Mouse (Mus musculus): Measurements from ENCODE around the gene Perp.

The Perp gene

DNA sequence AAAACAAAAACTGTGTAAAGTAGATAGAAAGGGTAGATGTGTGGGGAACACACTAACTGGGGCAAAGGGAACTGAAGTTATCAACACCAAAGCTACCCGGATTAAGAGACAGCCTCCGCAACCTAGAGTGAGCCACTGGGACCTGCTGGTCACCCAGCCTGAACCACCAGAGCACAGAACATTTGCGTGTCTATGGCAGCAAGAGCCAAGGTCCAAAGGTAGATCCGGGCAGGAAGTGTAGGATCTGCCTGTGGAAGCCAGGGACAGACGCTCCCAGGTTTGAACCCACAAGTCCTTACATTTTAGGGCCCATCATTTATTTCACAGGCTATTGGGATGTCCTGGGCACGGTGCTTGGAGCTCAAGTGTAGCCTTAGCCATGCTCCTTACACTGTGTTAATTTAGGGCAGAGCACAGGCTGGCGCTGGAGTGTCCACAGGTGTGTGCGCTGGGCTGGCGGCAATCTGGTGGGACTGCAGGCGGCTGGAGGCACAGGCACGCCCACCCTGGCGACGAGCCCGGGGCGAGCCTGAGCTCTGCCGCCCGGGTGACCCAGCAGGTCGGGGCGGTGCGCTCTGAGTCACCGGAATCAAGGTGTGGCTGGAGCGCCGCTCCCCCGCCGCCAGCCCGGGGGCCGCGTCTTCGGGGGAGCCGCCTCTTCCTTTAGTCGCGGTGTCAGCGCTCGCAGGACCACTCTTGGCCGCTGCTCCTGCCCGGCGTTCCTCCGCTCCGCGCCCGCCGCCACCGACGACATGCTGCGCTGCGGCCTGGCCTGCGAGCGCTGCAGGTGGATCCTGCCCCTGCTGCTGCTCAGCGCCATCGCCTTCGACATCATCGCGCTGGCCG, at the start of gene Perp:
Gene Perp, plus strand, starts transcription at position 580 of the 846 bp plus-strand sequence.
- DNase-seq (ENCODE audit: low read depth, low spot score): no peak

DNA sequence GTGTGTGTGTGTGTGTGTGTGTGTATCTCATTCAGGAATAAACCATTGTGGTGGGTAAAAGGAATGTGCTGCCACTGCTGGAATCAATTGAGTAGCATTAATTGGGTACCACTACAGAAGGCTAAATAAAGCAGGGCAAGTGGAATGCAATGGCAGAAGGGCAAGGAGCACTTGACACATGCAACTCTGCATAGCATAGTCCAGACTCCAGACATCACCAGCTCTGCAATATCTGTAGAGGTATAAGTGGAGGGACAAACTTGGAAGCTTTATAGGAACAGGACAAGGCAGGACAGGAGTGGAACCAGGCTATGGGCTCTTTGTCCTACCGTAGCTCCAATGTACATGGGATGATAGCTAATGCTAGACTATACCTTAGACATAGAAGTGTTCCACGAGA, 33.1 kb upstream of the Perp start:
- no peak for DNase-seq (ENCODE audit: low read depth, low spot score)

DNA sequence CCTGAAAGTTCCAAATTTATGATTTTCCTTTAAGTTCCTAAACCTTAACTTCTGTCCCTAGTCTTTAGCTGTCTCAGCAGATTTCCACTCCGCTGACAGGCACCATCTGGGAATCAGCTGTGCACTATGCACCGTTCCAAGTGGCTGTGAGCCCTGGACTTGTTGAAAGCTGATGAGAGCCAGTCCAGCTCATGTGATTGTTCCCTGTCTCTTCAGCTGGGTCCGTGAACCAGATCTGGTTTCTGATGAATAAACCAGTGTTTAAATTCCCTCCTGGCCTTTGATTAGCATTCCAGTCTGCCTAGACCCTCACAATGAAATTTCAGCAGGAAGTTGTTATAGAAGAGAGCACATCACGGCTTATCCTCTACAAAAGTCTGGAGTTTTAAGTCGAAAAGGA, 28.3 kb upstream of the Perp start:
- DNase-seq (ENCODE audit: low read depth, low spot score): peak; percentile 6

DNA sequence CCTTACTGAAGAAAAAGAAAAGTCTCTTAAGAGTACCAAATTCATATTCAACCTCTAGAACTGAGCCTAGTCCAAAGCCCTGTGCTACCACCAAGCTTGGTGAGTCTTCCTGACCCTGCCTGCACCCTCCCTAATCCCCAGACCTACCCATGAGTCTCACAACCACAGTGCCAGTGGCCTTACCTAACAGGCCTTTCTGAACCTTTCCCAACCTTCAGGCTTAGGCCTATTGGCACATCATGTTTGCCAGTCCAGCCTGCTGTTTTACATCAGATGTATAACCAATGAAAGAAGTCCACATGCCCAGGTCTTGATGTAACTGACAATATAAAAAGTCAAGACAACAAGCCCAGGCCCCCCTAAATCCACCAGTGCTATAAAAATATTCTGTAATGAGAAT, 19.7 kb upstream of the Perp start:
- DNase-seq (ENCODE audit: low read depth, low spot score): no peak

DNA sequence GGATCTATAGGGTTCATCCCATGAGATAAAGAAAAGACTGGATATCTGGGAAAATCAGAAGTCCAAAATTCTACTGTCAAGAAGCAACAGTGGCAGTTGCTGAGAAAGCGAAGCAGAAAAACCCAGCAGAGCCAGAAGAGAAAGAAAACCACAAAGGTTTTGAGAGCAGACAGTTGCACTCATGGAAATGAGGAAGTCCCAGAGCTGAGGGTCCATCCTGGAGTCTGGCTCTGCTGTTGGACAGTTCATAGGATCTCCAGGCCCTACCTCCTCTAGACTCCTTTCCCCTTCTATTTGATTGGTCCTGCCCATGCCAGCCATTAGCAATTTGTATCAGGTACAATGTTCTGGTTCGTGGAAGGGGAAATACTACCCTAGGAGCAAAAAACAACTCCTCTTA, 18.7 kb upstream of the Perp start:
- DNase-seq (ENCODE audit: low read depth, low spot score): no peak

DNA sequence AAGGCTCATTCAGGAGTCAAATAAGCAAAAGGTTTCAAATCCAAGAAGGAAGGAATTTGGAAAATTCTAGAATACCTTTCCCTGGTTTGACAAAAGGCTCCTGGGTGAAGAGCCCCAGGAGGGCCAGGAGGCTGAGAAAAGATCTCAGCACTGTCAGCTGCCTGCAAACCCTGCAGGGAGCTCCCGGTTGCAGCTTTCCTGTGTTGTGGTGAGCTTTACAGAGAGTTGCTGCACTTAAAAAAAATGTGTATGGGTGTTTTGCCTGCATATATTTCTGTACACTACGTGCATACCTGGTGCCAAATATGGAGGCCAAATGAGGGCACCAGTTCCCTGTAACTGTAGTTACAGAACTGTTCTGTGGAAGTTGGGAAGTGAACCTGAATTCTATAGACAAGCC, 16.9 kb upstream of the Perp start:
- DNase-seq (ENCODE audit: low read depth, low spot score): no peak

DNA sequence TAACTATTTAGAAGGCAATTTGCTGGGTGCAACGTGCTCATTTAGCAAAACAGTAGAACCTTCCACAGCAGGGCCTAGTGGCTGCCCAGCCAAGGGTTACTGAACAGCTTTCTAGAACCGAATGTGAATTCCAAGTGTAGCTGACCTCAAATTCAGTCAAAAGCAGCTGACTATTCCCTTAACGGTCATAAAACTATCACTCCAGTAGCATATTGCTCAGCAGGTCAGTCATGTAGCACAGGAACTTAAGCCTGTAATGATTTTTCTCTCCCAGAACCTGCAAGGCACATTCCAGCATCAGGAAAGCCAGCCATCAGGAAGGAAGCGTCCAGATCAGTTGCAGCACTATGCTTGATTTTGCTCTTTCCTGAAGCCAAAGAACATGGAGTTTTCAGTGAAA, 14.5 kb upstream of the Perp start:
- DNase-seq (ENCODE audit: low read depth, low spot score): no peak

DNA sequence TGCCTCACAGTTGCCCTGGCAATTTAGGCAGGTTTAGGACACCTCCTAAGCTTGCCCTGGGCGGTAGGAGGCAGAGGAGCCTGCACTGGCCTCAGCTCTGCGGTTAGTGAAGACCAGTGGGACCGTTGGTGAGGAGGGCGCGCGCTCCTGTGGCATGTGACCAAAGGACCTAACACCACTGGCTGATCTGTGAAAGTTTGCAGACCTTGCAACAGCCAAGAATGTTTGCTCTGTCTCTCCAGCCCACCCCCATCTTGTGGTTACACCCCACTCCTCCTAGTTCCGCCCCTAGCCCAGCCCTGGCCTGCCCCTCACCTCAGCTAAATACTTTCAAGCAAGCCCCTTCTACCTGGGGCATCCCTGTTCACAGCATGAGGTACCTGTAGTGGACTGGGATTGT, 13.0 kb upstream of the Perp start:
- DNase-seq (ENCODE audit: low read depth, low spot score): no peak

DNA sequence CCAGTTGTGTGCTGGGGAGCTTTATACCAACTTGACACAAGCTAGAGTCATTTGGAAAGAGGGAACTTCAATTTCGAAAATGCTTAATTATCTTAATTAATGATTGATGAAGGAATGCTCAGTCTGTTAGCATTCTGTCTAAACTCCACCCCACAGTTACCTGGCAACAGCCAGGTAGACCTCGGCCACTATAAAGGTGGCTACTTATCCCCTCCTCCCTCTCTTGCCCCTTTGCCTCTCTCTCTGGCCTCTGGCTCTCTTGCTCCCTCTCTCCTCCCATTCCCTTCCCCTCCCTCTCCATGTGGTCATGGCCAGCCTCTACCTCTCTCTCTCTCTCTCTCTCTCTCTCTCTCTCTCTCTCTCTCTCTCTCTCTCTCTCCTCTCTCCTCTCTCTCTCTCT, 10.4 kb upstream of the Perp start:
- no peak for DNase-seq (ENCODE audit: low read depth, low spot score)

DNA sequence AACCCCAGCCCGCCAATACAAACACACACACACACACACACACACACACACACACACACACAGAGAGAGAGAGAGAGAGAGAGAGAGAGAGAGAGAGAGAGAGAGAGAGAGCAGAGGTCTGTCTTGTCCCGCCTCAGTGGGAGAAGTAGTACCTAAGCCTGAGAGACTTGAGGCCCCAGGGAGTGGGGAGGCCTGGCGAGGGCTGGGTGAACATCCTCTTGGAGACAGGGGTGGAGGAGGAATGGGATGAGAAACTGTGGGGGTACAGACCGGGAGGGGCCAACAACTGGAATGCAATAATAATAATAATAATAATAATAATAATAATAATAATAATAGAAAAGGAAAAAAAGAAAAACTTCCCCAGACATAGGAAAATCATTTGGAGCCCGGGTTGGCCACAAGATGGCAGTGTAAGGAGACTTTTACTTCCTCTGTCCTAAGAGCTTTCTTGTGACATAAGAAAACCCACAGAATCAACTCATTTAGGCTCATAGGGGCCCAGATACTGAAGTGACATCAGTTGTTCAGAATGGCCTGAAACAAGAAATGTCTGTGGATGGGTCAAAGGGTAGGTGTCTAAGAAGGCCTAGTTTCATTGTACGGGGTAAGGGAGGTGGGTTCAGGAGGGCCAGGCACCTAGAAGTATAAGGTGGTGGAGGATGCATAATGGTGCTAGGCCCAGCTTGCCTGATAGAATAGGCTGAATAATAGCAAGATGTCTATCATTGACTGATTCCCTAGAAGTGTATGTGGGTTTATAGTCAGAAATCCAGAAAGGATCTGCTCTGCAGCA, 8.9 kb upstream of the Perp start:
- no peak for DNase-seq (ENCODE audit: low read depth, low spot score)

DNA sequence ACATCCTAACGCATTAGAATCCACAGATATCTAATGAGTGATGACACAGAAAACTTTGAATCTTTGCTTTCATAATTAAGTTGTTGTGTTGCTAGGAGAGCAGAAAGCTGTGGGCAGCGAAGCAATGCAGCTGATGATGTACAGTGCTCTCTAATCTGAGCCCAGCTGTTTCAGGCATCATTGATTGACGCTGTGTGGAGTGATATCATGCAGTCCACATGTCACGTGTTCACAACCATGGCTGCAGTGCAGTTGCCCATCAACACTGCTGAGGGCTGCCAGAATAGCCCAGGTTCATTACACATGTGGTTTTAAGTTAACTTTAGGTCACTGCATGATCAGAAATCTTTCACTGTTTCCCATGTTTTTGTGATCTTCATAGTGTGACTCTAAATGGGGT, 5.3 kb upstream of the Perp start:
- DNase-seq (ENCODE audit: low read depth, low spot score): no peak

DNA sequence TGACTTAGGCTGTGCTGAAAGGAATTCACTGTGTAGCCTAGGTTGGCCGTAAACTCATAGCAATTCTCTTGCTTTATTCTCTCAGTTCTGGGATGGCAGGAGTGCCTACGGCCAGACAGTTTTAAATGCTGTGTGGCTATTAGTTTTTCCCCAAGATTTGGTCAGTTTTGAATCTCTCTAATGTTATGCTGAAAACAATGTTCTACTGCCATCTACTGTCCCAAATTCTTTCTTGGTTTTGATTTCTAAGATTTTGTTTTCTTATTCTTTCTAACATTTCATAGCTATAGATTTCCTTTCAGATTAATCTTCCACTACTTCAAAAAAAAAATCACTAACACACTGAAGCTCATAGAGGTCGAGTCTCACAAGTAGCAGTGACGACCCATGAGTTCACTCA, 4.1 kb upstream of the Perp start:
- DNase-seq (ENCODE audit: low read depth, low spot score): no peak

DNA sequence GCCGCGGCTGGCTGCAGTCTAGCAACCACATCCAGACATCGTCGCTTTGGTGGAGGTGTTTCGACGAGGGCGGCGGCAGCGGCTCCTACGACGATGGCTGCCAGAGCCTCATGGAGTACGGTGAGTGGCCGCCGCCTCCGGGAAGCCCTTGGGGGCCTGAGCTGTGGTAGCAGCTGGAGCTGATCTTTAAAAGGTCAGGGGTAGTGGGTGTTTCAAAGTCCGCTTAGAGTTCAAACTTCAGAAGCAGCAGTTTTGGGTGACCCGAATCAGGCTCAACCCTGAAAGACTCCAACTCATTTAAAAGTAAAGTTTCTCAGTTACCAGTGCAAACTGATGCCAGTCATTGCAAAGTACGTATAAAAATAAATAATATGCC, 455 bp downstream of the Perp start:
- DNase-seq (ENCODE audit: low read depth, low spot score): no peak

DNA sequence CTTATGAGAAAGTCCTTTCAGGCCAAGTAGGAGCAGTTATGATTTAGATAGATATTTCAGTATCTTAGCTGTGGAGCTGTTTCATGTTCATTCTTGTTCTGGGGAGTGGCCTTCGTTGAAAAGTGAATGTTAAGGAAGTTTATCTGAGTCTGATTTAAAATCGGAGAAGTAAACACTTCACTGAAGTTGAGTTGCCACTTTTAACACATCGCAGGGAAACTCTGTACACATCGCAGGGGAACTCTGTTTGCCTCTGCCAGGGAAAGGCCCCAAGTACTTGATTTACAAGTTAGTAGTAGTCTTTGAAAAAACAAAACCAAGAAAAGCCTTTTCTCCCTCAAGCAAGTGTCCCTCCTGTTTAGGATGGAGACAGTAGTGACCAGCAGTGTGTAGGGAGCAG, 891 bp downstream of the Perp start:
- DNase-seq (ENCODE audit: low read depth, low spot score): no peak

DNA sequence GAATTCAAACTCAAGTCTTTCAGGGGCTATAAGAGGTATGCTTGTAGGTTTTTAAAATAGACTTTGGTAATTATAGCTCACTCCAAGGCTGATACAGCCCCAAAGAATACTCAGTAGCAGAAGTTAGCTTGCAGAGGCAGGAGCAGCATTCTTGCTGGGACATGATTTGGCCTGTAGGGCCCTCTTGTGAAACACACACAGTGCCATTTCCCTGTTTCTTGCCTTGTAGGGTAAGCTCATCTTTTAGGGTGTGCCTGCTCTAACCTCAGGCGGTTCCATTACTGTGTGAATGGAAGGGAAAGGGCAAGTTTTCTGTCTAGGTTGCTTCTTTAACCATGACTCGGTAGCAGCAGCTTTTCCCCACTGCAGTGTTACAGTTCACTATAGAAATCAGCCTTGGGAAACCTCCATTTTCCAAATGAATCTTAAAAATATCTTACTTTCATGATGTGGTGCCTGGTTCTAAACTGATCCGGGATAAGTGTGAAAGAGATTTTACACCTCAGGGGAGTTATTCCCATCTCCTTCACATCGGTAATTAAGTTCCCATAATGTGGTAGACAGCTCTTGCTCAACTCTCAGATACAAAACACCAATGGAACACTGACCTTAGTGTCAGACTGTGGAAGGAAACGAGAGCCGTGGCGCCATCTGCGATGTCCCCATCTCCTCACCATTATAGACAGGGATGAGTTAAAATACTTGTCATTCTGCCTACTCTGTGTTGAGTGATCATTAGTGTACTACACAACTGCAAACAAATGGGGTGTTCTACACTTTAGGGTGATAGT, 1.8 kb downstream of the Perp start:
- no peak for DNase-seq (ENCODE audit: low read depth, low spot score)

DNA sequence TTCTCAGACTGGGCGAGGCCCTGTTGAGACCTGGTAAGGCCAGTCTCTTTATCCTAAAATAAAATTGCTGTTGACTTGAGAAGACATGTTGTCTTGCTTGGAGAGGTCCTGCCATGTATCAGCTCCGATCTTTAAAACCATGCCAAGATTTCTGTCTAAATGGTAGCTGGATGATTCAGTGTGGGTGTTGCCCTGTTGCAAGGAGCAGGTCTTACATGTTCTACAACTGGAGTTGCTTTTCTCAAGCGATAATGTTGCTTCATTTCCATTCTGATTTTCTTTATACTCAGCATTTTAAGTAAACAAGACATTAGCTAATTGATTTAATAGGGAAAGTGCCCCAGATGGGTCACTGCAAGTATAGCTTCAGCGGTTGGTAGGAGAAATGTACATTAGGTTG, 5.4 kb downstream of the Perp start:
- DNase-seq (ENCODE audit: low read depth, low spot score): no peak

DNA sequence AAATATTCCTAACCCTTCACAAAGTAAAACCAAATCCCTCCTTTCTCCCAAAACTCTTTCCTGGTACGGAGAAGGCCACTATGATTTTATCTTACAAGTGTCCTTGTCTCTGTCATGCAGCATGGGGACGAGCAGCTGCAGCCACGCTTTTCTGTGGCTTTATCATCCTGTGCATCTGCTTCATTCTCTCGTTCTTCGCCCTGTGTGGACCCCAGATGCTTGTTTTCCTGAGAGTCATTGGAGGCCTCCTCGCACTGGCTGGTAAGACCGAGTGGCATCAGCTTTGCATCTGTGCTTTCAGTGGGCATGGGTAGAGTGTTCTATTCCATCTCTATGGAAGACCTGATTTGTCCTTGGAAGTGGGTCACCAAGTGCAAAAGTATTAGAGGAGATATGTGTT, 8.6 kb downstream of the Perp start:
- DNase-seq (ENCODE audit: low read depth, low spot score): no peak

DNA sequence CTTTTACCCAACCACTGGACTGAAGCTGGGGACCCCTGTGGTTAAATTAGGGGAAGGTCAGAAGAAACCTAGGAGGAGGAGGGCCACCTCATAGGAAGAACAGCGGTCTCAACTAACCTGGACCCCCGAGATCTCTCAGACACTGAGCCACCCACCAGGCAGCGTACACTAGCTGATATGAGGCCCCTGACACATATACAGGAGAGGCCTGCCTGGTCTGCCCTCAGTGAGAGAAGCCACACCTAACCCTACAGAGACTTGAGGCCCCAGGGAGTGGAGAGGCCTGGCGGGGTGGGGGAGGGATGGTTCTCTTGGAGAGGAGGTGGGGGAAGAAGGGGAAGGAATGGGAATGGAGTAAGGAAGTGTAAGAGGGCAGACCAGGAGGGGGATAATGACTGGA, 12.4 kb downstream of the Perp start:
- no peak for DNase-seq (ENCODE audit: low read depth, low spot score)

DNA sequence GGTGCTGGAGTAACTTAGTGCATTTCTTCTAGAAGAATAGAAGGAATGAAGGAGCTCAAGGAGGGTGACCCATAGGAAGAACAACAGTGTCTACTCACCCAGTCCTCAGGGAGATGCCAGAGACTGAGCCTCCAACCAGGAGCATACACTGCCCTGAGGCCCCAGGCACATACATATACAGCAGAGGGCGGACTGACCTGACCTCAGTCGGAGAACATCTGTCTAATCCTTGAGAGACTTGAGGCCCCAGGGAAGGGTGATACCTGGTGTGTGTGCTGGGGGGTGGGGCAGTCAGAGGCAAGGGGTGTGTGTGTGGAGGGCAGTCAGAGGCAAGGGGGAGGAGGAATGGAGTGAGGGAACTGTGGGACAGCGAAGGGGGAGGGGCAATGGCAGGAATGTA, 14.8 kb downstream of the Perp start:
- no peak for DNase-seq (ENCODE audit: low read depth, low spot score)

DNA sequence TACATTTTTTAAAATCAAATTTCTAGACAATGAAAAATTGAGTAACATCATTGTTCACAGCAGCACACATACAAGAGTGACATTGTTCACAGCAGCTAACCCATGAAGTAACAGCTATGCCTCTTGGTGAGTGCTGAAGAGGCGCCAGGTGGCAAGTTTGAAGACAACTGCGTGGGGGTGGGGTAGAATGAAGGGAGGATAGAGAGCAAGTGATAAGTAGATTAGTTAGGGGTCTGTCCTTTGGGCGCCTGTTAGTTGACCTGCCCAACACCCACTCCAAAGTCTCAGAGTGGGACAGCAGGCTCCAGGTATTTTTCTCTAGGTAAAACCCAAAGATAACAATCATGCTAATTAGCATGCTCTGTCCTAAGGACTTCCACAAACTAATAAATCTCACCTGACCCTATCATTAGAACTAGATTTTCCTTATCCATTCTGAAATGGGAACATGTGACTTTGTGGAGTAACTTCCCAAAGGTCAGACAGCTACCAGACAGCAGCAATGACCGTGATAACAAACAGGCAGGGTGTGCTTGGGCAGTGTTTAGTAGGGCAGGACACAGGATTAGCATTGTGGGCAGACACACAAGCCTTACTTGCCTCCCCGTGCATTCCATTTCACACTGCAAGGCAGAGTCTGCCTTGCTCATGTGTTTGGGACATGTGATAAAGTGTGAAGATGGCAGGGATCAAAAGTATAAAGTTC, 15.5 kb downstream of the Perp start:
- no peak for DNase-seq (ENCODE audit: low read depth, low spot score)

DNA sequence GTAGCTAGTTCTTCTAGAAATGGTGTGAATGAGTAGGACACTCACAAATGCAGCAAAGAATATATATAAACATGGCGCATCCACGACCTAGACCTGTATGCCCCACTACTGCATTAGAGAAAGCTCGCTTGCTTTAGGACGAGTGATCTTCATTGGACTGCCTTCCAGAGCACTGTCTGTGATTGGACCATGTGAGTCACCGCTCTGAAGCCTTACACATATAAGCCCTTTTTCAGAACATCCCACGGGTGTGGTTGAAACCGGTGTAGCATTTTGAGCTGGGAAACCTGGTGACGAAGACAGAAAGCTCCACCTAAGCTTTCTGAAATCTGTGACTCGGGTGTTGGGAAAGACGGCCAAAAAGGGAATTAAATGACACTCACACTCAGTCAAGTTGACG, 16.0 kb downstream of the Perp start:
- no peak for DNase-seq (ENCODE audit: low read depth, low spot score)

DNA sequence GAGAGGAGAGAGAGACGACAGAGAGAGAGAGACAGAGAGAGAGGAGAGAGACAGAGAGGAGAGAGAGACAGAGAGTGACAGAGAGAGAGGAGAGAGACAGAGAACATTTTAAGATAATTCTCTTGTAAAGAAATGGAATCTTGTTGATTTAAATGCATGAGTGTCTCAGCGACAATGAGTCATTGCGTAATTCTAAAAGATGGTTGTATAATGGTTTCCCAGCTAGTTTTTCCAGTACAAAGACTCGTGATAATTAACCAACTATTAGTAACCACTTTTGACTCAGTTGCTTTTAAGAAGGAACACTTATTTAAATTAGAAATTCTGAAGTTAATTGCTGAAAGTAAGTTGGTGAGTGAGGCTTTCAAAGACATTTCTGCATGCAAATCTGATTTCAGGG, 16.6 kb downstream of the Perp start:
- DNase-seq (ENCODE audit: low read depth, low spot score): no peak

Measured in telencephalon, adult 2 months (tissue).